Mouse (Mus musculus) mesoderm, embryonic 11.5 days (tissue): ENCODE measurements around the gene Mpeg1.

Experiments used
- DNase-seq: peaks from one replicate; pipeline ENCODE4 v3.0.0-alpha.2; 2012; ENCODE audit warnings: low read depth, low spot score

Gene Mpeg1

GRCm38 (mm10) chr19:12460282-12461249, at the start of gene Mpeg1:
Mpeg1 (plus strand) TSS chr19:12460779.
- no peak for DNase-seq

DNA sequence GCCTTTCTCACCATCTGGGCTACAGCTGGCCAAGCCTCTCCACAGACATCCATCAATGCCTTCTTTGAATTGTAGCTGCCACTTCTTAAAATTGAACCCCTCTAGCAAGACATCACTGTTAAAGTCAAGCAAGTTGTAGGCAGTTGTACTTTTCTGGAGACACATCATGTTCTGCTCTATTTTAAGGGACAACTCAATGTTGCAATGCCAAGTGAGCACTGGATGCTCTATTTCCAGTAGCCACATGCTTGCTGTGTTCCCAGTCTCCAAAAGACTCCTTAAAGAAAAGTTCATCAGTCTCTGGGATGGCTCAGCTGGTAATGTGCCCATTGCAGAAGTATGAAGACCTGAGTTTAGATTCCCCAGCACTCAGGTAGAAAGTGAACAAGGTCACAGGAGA, 46.8 kb upstream of the Mpeg1 start:
- no peak for DNase-seq

GRCm38 (mm10) chr19:12417361-12417760, 43.2 kb upstream of the Mpeg1 start, which contains the start of gene Olfr1441:
Olfr1441 (plus strand) TSS chr19:12417433.
- no peak for DNase-seq

- no peak for DNase-seq
Measured at GRCm38 (mm10) chr19:12418312-12418711, 42.3 kb upstream of the Mpeg1 start.

GRCm38 (mm10) chr19:12420555-12420954, 40.0 kb upstream of the Mpeg1 start:
- DNase-seq = no peak

DNA sequence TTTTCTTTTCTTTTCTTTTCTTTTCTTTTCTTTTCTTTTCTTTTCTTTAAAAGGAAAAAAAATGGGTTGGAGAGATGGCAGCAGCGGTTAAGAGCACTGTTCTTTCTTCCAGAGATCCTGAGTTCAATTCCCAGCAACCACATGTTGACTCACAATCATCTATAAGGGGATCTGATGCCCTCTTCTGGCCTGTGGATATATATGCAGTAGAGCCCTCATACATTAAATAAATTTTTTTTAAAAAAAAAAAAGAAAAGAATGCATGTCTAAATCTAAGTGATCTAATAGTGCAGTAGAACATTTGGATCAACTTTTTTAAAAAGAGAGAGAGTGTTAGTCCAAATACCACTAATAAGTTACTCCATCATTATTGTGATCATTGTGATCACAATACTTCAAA, 38.9 kb upstream of the Mpeg1 start:
- DNase-seq = no peak

DNA sequence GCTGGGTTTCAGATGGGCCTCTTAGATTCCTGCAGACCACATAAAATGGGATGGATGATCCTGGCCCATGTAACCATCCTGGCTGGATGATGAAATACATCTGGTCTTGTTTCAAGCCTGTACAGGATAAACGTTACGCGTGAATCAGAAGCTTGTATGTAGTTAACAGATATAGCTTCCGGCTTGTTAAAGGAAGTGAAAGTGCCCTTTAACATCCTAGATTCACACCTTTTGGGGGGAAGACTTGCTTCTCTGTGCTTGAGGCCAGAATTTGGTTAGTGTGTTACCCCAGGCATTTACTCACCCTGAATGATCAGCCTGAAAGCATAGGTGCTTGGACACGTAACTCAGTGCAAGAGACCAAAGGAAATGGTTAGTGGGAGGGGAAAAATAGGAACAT, 33.5 kb upstream of the Mpeg1 start:
- DNase-seq = no peak

DNA sequence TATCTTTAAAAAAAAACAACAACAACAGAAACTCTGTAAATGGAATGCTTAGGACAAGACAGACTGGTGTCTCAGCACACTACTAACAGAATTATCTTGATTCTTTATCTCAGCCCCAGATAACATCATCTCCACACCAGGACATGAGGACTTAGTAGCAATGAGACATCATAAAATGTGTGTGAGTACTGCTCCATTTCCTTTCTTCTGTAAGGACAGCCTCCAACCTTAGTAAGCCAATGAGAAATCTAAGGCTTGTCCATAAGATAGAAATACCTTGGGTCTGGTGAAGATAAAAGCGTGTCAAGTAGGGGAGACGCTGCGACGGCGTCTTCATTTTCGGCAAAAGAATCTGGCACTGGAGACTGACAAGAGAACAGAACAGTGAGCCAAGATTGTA, 33.0 kb upstream of the Mpeg1 start, which contains the start of gene Pfpl:
Gene Pfpl, plus strand, starts transcription at position 301 of the 400 bp plus-strand sequence.
- no peak for DNase-seq

DNA sequence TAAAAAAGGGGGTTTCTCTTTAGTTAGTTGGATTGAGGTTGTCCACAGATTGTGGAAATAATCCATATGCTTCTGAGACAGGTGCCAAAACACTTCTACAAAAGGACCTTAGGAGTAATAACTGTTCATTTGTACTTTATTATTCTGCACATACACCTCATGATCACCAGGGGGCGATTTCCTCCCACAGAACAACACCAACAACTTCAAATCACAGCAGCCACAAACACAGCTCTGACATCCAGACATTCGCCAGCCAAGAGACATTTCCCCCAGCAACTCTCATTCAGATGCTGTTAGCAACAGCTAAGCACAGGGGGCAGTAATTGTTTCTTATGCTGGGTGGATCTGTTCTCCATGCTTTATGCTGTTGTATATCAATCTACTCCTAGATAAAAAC, 27.5 kb upstream of the Mpeg1 start:
- peak; percentile 30 for DNase-seq

DNA sequence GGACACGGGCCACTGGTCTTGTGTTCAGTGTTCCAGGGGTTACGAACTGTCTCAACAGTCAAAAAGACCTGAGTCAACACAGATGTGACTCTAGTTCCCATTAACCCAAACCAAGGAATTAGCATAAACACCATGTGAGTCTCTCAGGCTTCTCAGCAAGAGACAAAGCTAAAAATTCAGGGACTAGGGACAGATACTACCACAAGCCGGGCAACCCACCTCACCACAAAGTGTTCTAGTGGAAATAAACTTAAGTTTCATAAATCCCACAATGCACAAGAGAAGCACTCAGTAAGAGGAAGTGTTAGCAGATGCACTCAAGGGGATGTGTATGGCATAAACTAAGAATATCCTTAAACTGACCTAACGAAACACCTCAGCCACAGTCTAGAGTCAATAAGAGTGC, 25.6 kb upstream of the Mpeg1 start:
- DNase-seq = no peak

DNA sequence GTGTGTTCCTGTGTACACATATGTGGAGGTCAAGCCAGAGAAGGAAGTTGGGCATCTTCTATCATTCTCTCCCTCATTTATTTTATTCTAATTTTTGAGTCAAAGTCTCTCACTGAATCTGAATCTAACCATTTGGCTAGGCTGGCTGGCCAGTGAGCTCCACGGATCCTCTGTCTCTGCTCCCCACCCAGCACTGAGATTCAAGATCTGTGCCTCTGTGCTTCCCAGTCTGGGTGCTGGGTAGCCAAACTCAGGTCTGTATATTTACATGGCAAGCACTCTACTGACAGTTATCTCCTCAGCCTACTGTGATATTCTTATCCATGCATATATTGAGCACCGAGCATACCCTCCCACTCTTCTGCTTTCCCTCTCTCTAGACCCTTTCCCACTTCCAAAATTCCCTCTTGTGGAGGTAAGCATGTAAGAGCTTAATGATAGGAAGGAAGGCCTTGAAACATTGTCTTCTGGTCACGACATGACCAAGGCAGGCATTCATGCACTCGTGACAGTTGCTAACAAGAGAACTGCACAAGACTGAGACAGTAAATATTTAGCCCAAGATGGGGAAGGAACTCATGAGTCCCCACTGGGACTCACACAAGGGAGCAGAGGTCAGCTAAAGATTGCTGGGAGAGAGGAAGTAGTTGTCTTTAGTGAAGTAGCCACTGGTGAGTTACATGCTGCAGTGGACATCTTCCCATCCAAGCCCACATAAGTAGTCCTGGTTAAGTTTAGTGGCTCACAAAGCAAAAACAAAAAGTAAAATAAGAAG, 24.6 kb upstream of the Mpeg1 start:
- no peak for DNase-seq

- DNase-seq = no peak
Measured at GRCm38 (mm10) chr19:12439581-12439980, 21.0 kb upstream of the Mpeg1 start.

DNA sequence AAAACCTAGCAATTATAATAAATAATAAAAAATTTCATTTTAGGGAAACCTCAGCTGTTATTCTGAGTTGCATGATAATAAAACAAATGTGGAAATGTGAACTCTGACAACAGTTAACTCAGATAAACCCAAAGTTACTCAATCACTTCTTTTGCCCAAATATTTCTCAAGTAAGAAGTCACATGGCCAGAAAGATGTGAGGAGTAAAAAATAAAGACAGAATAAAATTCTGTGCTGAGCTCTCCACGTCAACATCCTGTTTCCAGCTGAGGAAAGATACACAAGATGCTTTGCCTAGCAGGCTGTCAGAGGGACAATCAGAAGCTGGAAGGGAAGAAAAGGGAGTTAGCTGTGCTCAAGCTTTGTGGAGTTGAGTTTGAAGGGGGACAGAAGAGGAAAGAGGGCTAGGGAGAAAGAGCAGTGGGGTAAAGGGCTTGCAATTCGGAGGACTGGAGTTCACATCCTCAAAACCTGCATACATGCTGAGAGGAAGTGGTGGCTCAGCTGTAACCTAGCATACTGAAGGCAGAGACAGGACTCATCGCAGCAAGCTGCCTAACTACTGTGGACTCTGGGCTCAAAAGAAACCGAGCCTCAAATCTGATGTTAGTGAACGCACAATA, 20.4 kb upstream of the Mpeg1 start:
- DNase-seq = no peak

DNA sequence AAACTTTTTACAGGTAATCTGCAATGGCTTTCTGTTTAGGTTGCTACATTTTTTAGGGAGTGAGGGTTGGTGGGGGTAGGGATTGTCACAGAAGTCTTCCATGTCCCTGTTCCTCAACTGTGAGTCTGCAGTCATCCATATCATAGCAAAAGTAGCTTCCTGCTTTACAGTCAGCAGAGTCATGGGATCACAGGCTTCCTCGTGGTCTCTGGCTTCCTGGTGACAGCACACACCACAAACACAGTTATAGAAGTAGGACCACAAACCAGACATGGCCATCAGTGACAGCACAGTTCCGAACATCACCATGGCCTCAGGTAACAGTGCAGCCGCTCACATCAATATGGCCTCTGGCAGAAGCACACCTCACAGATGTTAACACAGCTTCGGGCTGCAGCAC, 18.0 kb upstream of the Mpeg1 start:
- no peak for DNase-seq

DNA sequence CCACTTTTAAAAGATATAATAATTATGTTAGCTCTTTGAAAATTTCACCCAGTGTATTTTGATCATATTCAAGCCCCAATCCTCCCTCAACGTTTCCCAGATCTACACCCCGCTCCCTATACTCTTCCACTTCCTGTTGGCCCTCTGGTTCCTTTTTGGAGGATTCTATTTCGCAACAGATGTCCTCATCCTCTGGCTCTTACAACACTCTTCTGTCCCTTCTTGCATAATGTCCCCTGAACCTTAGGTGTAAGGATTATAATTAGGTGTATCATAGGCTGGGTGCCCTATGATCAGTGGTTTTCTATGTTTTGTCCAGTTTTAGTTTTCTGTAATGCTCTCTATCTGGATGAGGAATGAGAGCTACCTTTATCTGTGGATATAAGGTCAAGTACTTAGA, 15.6 kb upstream of the Mpeg1 start:
- DNase-seq = no peak

DNA sequence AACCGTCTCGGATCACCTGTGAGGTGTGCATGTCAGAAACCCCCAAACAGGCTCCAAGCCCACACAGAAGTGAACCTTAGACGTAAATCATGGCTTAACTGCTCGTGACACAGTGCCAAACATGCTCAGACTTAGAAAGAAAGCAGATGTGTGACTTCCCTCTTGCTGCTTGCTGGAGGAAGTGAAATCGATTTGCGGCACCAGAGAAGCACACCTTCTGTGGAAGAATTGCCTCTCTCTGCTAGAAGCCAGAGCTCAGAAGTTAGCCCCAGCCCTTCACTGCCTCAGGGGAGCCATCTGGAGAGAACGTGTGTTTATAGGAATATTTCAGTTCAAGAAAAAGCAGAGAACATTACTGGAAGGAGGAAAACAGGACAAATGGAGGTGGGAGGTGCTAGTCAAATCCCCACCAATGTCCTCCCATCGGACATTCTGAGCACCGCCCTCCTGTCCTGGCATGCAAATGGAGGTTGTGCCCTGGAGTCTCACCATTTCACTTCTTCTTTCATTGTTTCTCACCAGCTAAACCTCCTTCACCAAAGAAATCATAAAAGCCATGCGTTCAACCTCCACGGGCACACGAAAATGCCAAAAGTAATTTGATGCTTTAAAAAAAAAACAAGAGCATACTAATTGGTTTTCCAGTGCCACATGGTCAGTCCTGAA, 3.0 kb upstream of the Mpeg1 start:
- peak; percentile 23 for DNase-seq

GRCm38 (mm10) chr19:12459516-12459915, 1.1 kb upstream of the Mpeg1 start:
- DNase-seq = no peak

DNA sequence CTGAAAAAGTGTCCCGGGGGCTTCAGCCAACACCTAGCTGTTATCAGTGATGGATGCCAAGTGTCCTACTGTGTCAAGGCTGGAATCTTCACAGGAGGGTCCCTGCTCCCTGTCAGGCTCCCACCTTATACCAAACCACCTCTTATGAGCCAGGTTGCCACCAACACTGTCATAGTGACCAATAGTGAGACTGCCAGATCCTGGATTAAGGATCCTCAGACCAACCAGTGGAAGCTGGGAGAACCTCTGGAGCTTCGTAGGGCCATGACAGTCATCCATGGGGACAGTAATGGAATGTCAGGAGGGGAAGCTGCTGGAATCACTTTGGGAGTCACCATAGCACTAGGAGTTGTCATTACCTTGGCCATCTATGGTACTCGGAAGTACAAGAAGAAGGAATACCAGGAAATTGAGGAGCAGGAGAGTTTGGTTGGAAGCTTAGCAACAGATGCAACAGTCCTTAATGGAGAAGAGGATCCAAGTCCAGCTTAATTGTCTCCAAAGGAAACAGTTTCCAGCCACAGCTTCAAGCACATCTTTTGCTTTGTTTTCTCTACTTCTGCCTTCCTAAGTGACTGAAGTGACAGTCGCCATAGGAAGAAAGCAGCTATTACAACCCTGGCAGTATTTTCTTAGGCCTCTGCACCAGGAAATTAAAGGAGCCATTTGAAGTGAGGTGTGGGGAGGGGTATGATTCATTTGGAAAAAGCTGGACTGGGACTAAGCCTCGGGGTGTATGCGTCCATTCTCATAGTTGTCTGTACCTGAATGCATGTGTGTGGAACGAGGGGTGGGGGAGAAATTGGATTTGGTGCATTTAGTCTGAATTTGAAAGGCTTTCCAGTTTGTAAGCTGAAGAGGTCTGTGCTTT, 2.5 kb downstream of the Mpeg1 start:
- no peak for DNase-seq

DNA sequence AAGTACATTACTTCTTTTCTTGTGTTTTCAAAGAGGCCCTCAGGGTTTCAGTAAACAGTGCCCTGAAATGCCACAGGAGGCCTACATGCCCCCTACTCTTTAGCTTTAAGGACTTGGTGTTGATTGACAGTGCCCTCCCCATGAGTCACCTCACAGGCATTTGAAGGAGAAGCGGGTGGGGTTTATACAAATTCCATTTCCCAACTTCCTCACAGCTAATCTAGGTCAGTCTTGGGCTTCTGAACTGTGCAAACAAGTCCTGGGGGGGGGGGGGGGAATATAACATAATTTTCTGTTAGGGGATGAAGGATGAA, 3.1 kb downstream of the Mpeg1 start:
- peak; percentile 14 for DNase-seq

DNA sequence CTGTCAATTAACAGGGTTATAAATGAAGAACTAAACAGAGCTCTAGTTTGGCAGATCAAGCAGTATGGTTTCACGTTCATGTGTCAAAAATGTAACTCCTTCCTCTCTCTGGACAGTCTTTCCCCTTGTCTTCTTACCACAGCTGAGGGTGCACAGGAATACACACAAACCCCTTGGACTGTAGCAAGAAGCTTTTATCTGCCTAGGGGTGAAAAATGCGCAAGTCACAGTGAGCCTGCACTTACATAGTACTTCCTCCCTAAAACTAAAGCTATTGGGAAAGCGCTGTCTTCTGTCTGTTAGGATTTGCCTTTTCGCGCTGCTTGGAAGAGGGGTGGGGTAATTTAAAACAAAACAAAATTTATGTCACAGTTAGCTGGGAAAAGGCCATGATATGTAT, 3.5 kb downstream of the Mpeg1 start:
- DNase-seq = no peak

- no peak for DNase-seq
Measured at GRCm38 (mm10) chr19:12464674-12465073, 4.1 kb downstream of the Mpeg1 start.
